Mouse (Mus musculus) cerebellum, adult 18-20 months (tissue): ENCODE measurements around the gene Ssxa1.
"Not testable (repeated sequence)": the region's sequence is repeated elsewhere in the genome, so short reads cannot be mapped to it uniquely, and the experiment has no call there.

Source experiments
- DNase-seq, 2 experiments: peaks; one replicate each; pipeline ENCODE4 v3.0.0; 2021

Gene Ssxa1

DNA sequence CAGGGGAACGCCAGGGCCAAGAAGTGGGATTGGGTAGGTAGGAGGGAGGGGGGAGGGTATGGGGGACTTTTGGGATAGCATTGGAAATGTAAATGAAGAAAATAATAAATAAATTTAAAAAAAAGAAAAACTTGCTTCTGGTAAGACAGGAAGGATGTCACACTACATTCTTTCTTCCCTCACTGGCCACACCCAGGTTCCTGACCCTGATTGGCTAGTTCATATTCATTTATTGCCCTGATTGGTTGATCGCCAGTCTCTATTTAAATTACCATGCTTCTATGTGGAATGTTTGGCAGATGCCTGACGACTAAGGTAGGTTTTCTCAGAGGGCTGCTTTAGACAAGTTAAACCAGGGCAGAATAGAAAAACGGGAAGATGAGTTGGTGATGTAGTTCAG lies at the start of gene Ssxa1:
Gene Ssxa1, plus strand, starts transcription at position 301 of the 400 bp plus-strand sequence.
- DNase-seq: no peak

DNA sequence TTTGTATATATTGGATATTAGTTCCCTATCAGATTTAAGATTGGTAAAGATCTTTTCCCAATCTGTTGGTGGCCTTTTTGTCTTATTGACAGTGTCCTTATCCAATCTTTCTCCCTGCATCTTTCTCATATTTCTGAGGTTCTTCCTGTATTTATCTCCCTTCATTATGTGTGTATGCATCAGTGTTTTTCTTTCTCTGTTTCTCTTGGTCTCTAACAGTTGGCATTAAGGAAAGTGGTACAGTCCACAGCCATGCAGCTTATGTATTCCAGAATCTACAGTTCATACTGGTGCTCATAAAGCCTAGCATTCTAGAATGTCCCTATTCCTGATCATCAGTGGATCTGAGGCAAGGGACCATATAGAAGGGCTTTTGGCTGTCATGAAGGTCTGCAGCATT lies 47.5 kb upstream of the Ssxa1 start, which contains the start of gene Spaca5:
Gene Spaca5, plus strand, starts transcription at position 301 of the 400 bp plus-strand sequence.
- no peak for DNase-seq

DNA sequence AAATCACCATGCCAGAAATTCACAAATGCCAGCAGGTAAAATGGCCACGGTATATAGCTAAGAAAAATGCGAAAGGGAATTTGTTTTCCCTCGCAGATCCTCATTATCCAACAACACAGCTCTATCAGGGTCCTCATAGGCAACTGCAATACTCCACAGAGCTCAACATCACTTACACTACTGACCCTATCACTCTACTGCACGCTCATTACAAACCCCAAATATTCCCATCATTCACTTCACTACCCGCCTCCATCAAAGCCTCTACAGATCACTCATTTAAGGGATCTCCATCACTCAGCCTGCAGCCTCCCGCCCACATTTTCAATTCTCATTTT lies 27.0 kb upstream of the Ssxa1 start:
- no peak for DNase-seq

DNA sequence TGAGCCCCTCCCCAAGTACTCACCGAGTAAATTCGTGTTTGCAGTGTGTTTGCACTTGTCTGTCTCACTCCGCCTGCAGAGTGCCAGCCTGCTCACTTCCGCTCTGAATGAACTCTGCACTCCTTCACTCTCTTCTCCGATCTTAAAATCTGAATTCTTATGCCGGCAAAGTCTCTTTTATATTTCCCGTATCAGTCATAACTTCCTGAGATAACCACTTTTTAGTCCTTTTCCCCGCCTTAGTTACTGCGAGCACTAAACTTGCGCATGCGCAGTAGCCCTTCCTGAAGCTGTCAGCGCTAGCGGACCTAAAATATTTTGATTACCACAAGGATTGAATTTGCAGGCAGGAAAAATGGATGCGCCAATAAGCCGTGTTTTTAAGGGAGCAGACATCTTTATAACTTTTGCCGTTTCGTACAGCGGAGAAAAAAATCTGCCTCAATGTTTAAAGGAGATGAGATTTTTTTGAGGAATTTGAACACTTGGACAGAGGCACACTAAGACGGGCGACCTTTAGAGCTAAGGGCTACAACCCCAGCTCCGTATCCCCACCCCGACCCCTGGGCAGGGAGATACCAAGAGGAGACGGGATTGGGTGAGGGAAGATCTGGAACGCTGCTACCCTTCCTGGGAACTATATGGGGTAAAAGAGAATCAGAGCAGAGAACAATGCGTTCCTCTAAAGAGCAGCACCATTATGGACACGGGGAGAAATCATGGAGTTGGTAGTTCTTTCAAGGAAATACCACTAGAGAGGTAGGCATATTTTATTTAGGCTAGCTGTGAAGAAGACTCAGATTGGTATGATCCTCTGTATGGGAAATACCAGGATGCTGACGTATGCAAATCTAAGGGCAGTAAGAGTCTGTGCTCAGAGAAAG lies 26.4 kb upstream of the Ssxa1 start, which contains the start of gene Zfp300:
Gene Zfp300, minus strand, starts transcription at position 545 of the 884 bp plus-strand sequence.
- DNase-seq: peak; percentile 71 to 73

DNA sequence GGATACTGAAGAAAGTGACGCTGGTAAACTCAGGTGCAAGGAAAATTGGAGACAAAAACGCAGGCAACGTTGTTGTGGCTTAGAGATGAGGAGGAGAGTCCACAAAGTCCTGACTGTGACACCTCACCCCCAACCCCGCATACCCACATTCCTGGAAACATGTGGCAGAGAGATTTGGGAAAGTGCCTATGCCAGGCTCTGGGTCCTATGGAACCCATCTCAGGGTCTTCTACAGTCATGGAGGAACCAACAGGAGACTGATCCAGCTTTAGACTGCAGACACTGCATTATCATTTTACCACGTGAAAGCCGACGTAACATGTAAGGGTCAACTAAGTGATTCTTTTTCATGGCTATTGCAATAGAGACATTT lies 25.8 kb upstream of the Ssxa1 start:
- no peak for DNase-seq

DNA sequence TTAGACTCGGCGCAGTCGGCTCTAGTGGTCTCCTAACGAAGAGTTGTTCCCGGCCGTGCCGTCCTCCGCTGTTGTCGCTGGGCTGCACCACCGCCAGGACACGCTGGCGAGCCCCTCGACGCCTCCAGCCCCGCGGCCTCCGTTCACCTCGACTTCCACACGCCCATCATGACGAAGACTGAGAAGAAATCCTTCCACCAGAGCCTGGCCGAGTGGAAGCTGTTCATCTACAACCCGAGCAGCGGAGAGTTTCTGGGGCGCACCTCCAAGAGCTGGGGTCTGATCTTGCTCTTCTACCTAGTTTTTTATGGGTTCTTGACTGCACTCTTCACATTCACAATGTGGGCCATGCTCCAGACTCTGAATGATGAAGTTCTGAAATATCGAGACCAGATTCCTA lies 31.1 kb downstream of the Ssxa1 start:
- DNase-seq: not testable (repeated sequence)
